Mouse (Mus musculus): ENCODE data around the gene Cenpm.

DNA sequence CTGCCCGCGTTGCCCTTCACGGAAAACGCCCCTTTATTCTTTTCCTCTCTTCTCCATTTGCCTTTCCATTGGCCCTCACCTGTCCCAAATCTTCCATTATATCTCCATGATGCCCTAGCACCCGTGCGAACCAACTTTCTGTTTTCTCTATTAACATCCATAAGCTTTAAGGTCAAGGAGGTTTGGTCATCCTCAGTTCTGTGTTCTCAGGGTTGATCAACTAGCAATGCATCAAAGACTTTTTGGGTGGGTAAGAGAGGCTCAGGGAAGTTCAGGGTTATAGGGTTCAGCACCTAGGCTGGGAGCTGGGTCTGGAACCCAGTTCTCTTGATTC lies 30.0 kb upstream of the Cenpm start, which contains the start of gene Sept3:
- TF ChIP-seq POLR2A (IDR thresholded peaks at IDR 0.05; ENCODE audit: low read depth, low read length) (no peak), CTCF (IDR thresholded peaks at IDR 0.05; ENCODE audit: borderline replicate concordance, insufficient read depth, low read length) (no peak)

Data from embryonic fibroblast, embryonic 13.5 days (primary cell).